Mouse (Mus musculus): Measurements from ENCODE around the gene Trim67.

DNA sequence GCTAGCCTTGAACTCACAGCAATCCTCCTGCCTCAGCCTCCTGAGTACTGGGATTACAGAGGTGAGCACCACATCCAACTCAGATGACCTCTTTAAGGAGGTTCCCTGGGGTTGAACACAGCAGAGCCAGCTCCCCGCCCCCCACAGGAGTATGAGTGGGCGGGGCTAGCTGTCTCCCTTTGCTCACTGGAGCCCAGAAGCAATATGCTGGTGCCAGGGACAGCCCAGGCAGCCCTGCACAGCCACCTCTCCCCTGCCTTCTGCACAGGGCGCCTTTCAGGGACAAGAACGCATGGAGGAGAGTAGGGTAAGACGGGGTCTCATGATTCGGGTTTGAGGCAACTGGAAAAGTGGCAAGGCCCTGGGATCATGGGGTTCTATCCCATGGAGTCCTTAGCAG is 38.6 kb downstream of the Trim67 start:
- no peak for TF ChIP-seq CTCF (IDR thresholded peaks at IDR 0.05; ENCODE audit: low read depth)
- TF ChIP-seq EP300 (optimal IDR thresholded peaks at IDR 0.05): no peak
